ENCODE assay signal across 1 mouse cellular context in the genomic region with DNA sequence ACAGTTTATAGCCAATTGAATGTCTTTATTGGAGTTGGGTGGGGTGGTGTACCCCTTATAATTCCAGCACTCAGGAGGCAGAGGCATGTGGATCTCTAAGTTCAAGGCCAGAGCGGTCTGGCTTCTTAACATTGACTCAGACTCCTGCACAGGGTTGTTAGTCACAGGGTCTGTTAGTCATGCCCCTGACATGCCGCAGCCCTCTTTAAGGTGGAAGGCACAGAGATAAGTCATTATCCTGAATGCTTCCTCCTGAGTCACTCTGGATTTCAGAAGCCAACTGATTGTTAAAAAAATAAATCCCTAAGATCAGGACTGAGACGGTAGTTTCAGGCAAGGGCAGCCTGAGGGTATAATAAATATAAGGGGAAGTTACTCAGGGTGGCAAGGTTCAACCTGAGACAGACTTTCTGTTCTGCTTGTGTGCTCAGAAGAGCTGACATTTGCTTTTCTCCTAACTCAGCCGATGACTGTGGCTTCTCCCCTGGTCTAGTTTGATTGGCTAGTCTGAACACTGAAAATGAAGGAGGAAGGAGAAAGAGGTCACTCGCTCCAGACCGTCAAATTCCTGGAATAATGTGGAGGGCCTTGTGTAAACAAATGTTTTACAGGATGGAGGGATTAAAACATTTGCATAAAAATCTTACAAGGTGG.
TF ChIP-seq lines count a peak whose summit lies in the region.

No protein-coding gene starts in this region.

TF ChIP-seq in MEL, 35 proteins besides CTCF, POLR2A, EP300 and RAD21:
- peak; percentile 31; the same call in 1 of the 2 replicates for TF ChIP-seq SIN3A (IDR thresholded peaks at IDR 0.05; ENCODE audit: low read length)
- TF ChIP-seq MAFK (IDR thresholded peaks at IDR 0.05; ENCODE audit: borderline replicate concordance, low read depth, low read length) = no peak
- 0 out of 2 replicates have a peak, but pooled peaks have one; percentile 30 for TF ChIP-seq RCOR1 (IDR thresholded peaks at IDR 0.05; ENCODE audit: low read depth, low read length)
- no peak for TF ChIP-seq UBTF (IDR thresholded peaks at IDR 0.05; ENCODE audit: borderline replicate concordance, insufficient read depth, low read depth, low read length)
